Mouse (Mus musculus) MEL (cell line): Measurements from ENCODE around the gene Fam222b. TPM values are rescaled to one million over a fixed set of nuclear protein-coding genes. Genes with fewer than 3 reads are reported as not detected.
A peak's percentile ranks its signal among the peaks of the same experiment; 100 is the strongest.

Source experiments
- DNase-seq: peaks from one replicate; pipeline ENCODE4 v3.0.0; 2011; ENCODE audit warnings: low read depth, low spot score
- H3K27ac ChIP-seq: 2 replicates; pipeline ENCODE4 v1.5.1; 2012; ENCODE audit warnings: low read depth, mild to moderate bottlenecking, control low read depth, low read length, moderate library complexity; ENCODE audit not compliant: control insufficient read depth
- H3K27me3 ChIP-seq, 2 experiments: fragments of 150-350 bp in 1 of 2; sonication (generic) in 1 of 2; 2 replicates each; pipeline ENCODE4 v1.6.1; 2012; ENCODE audit warnings: low read length in 2 of 2, mild to moderate bottlenecking in 2 of 2, improper control_type of control experiment in 1 of 2, moderate library complexity in 1 of 2; ENCODE audit not compliant: insufficient read depth in 2 of 2, control insufficient read depth in 1 of 2
- H3K36me3 ChIP-seq, 2 experiments: 2 replicates each; pipeline ENCODE4 v1.6.1; 2012 to 2014; ENCODE audit warnings: low read length in 2 of 2, improper control_type of control experiment in 1 of 2, inconsistent platforms in 1 of 2, mild to moderate bottlenecking in 1 of 2; ENCODE audit not compliant: insufficient read depth in 2 of 2, control insufficient read depth in 1 of 2
- H3K4me1 ChIP-seq, 2 experiments: fragments of 150-350 bp in 1 of 2; sonication (generic) in 1 of 2; 2 replicates each; pipeline ENCODE4 v1.6.1; 2012; ENCODE audit warnings: low read length in 2 of 2, improper control_type of control experiment in 1 of 2, mild to moderate bottlenecking in 1 of 2; ENCODE audit not compliant: insufficient read depth in 2 of 2, control insufficient read depth in 1 of 2
- H3K4me3 ChIP-seq, 2 experiments: fragments of 150-350 bp in 1 of 2; sonication (generic) in 1 of 2; 2 replicates each; pipeline ENCODE4 v1.5.1; 2012; ENCODE audit warnings: low read depth in 2 of 2, low read length in 2 of 2, mild to moderate bottlenecking in 2 of 2, moderate library complexity in 2 of 2, control low read depth in 1 of 2, improper control_type of control experiment in 1 of 2; ENCODE audit not compliant: control insufficient read depth in 1 of 2, insufficient read depth in 1 of 2
- H3K79me2 ChIP-seq: 2 replicates; pipeline ENCODE4 v1.6.1; 2012; ENCODE audit warnings: mild to moderate bottlenecking, low read length, moderate library complexity; ENCODE audit not compliant: control insufficient read depth, poor library complexity, insufficient read depth
- H3K9ac ChIP-seq: 2 replicates; pipeline ENCODE4 v1.6.1; 2012; ENCODE audit warnings: low read depth, mild to moderate bottlenecking, control low read depth, low read length, moderate library complexity; ENCODE audit not compliant: control insufficient read depth, poor library complexity, severe bottlenecking
- H3K9me3 ChIP-seq: fragments of 150-350 bp; sonication (generic); replicated peaks from 2 replicates; pipeline ENCODE4 v1.6.1; 2012; ENCODE audit warnings: mild to moderate bottlenecking, low read length, improper control_type of control experiment, moderate library complexity; ENCODE audit not compliant: insufficient read depth
- BHLHE40 ChIP-seq: IDR thresholded peaks from 2 replicates; pipeline ENCODE4 v1.6.1; 2012; ENCODE audit warnings: low read depth, mild to moderate bottlenecking, inconsistent platforms, low read length, improper control_type of control experiment, borderline replicate concordance
- CHD1 ChIP-seq: IDR thresholded peaks from 2 replicates; pipeline ENCODE4 v1.6.1; 2012; ENCODE audit warnings: low read depth, mild to moderate bottlenecking, inconsistent platforms, low read length, improper control_type of control experiment
- CHD2 ChIP-seq: IDR thresholded peaks from 2 replicates; pipeline ENCODE4 v1.6.1; 2011; ENCODE audit warnings: low read length, improper control_type of control experiment
- CTCF ChIP-seq, 3 experiments: IDR thresholded peaks in 2 of 3; conservative IDR thresholded peaks in 1 of 3; 2 replicates each; pipeline ENCODE4 v1.5.1; 2011 to 2012; ENCODE audit warnings: low read length in 3 of 3, low read depth in 2 of 3, mild to moderate bottlenecking in 2 of 3, improper control_type of control experiment in 1 of 3, inconsistent platforms in 1 of 3, mixed read lengths in 1 of 3, moderate library complexity in 1 of 3; ENCODE audit not compliant: control insufficient read depth in 1 of 3, insufficient read depth in 1 of 3, poor library complexity in 1 of 3, severe bottlenecking in 1 of 3
- ELF1 ChIP-seq: IDR thresholded peaks from 2 replicates; pipeline ENCODE4 v1.6.1; 2014; ENCODE audit warnings: low read depth, mild to moderate bottlenecking, inconsistent platforms, low read length, improper control_type of control experiment, moderate library complexity
- EP300 ChIP-seq, 2 experiments: IDR thresholded peaks; 2 replicates each; pipeline ENCODE4 v1.6.1; 2011; ENCODE audit warnings: improper control_type of control experiment in 2 of 2, low read length in 2 of 2, low read depth in 1 of 2, mild to moderate bottlenecking in 1 of 2
- ETS1 ChIP-seq: IDR thresholded peaks from 2 replicates; pipeline ENCODE4 v1.6.1; 2012; ENCODE audit warnings: low read depth, mild to moderate bottlenecking, inconsistent platforms, low read length, improper control_type of control experiment, moderate library complexity
- HCFC1 ChIP-seq: IDR thresholded peaks from 2 replicates; pipeline ENCODE4 v1.6.1; 2012; ENCODE audit warnings: low read depth, mild to moderate bottlenecking, inconsistent platforms, low read length, improper control_type of control experiment, moderate library complexity
- JUND ChIP-seq: IDR thresholded peaks from 2 replicates; pipeline ENCODE4 v1.6.1; 2011; ENCODE audit warnings: low read depth, mild to moderate bottlenecking, improper control_type of control experiment, low read length
- MAX ChIP-seq: IDR thresholded peaks from 2 replicates; pipeline ENCODE4 v1.6.1; 2011; ENCODE audit warnings: low read length, improper control_type of control experiment
- NELFE ChIP-seq: IDR thresholded peaks from 2 replicates; pipeline ENCODE4 v1.6.1; 2011; ENCODE audit warnings: low read depth, low read length, improper control_type of control experiment
- POLR2A ChIP-seq, 2 experiments: IDR thresholded peaks; 2 replicates each; pipeline ENCODE4 v1.6.1; 2011 to 2012; ENCODE audit warnings: low read length in 2 of 2, mild to moderate bottlenecking in 2 of 2, control low read depth in 1 of 2, improper control_type of control experiment in 1 of 2, low read depth in 1 of 2, moderate library complexity in 1 of 2; ENCODE audit not compliant: control insufficient read depth in 1 of 2, insufficient read depth in 1 of 2, poor library complexity in 1 of 2
- POLR2AphosphoS2 ChIP-seq: IDR thresholded peaks from 2 replicates; pipeline ENCODE4 v1.6.1; 2011; ENCODE audit warnings: low read length, improper control_type of control experiment
- RAD21 ChIP-seq: IDR thresholded peaks from 2 replicates; pipeline ENCODE4 v1.6.1; 2011; ENCODE audit warnings: mild to moderate bottlenecking, low read depth, low read length, improper control_type of control experiment
- RCOR1 ChIP-seq: IDR thresholded peaks from 2 replicates; pipeline ENCODE4 v1.6.1; 2012; ENCODE audit warnings: low read depth, mild to moderate bottlenecking, inconsistent platforms, low read length, improper control_type of control experiment
- SIN3A ChIP-seq: IDR thresholded peaks from 2 replicates; pipeline ENCODE4 v1.6.1; 2012; ENCODE audit warnings: low read length, improper control_type of control experiment, inconsistent platforms
- SMC3 ChIP-seq: IDR thresholded peaks from 2 replicates; pipeline ENCODE4 v1.6.1; 2011; ENCODE audit warnings: low read depth, low read length, improper control_type of control experiment
- TAL1 ChIP-seq: IDR thresholded peaks from 2 replicates; pipeline ENCODE4 v1.6.1; 2012; ENCODE audit warnings: mild to moderate bottlenecking, inconsistent platforms, low read length, moderate library complexity, mixed read lengths
- UBTF ChIP-seq: IDR thresholded peaks from 2 replicates; pipeline ENCODE4 v1.6.1; 2012; ENCODE audit warnings: low read depth, mild to moderate bottlenecking, inconsistent platforms, low read length, improper control_type of control experiment, moderate library complexity, borderline replicate concordance; ENCODE audit not compliant: insufficient read depth
- USF1 ChIP-seq: IDR thresholded peaks from 2 replicates; pipeline ENCODE4 v1.6.1; 2014; ENCODE audit warnings: low read depth, mild to moderate bottlenecking, inconsistent platforms, low read length, improper control_type of control experiment, moderate library complexity
- ZKSCAN1 ChIP-seq: IDR thresholded peaks from 2 replicates; pipeline ENCODE4 v1.6.1; 2012; ENCODE audit warnings: low read depth, mild to moderate bottlenecking, inconsistent platforms, low read length, improper control_type of control experiment, moderate library complexity
- ZMIZ1 ChIP-seq: IDR thresholded peaks from 2 replicates; pipeline ENCODE4 v1.6.1; 2012; ENCODE audit warnings: low read depth, mild to moderate bottlenecking, inconsistent platforms, low read length, improper control_type of control experiment, moderate library complexity
- ZNF384 ChIP-seq: IDR thresholded peaks from 2 replicates; pipeline ENCODE4 v1.6.1; 2012; ENCODE audit warnings: low read depth, mild to moderate bottlenecking, inconsistent platforms, low read length, improper control_type of control experiment
- polyA plus RNA-seq, 2 experiments: library from polyadenylated mRNA; stranded (reverse) in 1 of 2; unstranded in 1 of 2; fragments of >175 nt in 1 of 2; fragments of >200 nt in 1 of 2; gene quantifications; 2 replicates each; pipeline versions ENCODE4 v1.2.1 to v1.2.4; 2012; ENCODE audit warnings: low replicate concordance in 2 of 2, low read depth in 1 of 2; ENCODE audit not compliant: insufficient read length in 2 of 2, insufficient read depth in 1 of 2, missing spikeins in 1 of 2
- total RNA-seq: library from RNA; depleted of rRNA; stranded (reverse); fragments of 300-350 nt; gene quantifications from 2 replicates; pipeline ENCODE4 v1.2.3, GENCODE M21; 2012

The Fam222b gene
- total and polyA plus RNA-seq, 3 experiments = 2.4 to 8.1 TPM; not detected in 1

- TF ChIP-seq CTCF (IDR thresholded peaks at IDR 0.05 in 2 of 3, conservative IDR thresholded peaks at IDR 0.05 in 1 of 3; ENCODE audit: control insufficient read depth in 1 of 3, insufficient read depth in 1 of 3, low read depth in 2 of 3, low read length in 3 of 3, poor library complexity in 1 of 3, severe bottlenecking in 1 of 3) = no peak
- no peak for TF ChIP-seq CHD1
- no peak for TF ChIP-seq POLR2A (IDR thresholded peaks at IDR 0.05; ENCODE audit: control insufficient read depth in 1 of 2, insufficient read depth in 1 of 2, low read depth in 1 of 2, low read length in 2 of 2, poor library complexity in 1 of 2)
- TF ChIP-seq CHD2 = 0 out of 2 replicates have a peak, but pooled peaks have one; percentile 13
- peak; percentile 32; the same call in 1 of the 2 replicates for TF ChIP-seq BHLHE40
- TF ChIP-seq NELFE = no peak
- peak; percentile 52; the same call in 1 of the 2 replicates for TF ChIP-seq ELF1
- peak; percentile 74 for TF ChIP-seq MAX
- TF ChIP-seq HCFC1 = peak; percentile 52; the same call in 1 of the 2 replicates
- peak; percentile 40; the same call in 1 of the 2 replicates for TF ChIP-seq RCOR1
- peak; percentile 61 for TF ChIP-seq SIN3A
- no peak for TF ChIP-seq POLR2AphosphoS2
- TF ChIP-seq TAL1 = no peak
- TF ChIP-seq, all 39 proteins: peak for 16
Observed at GRCm38 (mm10) chr11:78140665-78141064, 46.2 kb downstream of the Fam222b start (continued).

GRCm38 (mm10) chr11:78143520-78143919 lies 49.1 kb downstream of the Fam222b start:
- Histone ChIP-seq H3K36me3 (peaks cover 1 to 17% of the 10 kb centered on the region in 2 experiments), H3K27me3 (no peaks in the 10 kb centered on the region), H3K27ac (no peak overlapping the region), H3K4me1 (peaks cover 13 to 14% of the 10 kb centered on the region in 2 experiments), H3K79me2 (no peaks in the 10 kb centered on the region; the same call in 1 of the 2 replicates), H3K9me3 (no peaks in the 10 kb centered on the region), H3K9ac (no peak overlapping the region), H3K4me3 (no peak overlapping the region)
- DNase-seq = no peak
- TF ChIP-seq ZKSCAN1 (no peak), RCOR1 (no peak), JUND (no peak), UBTF (no peak)

- H3K9me3 ChIP-seq = no peaks in the 10 kb centered on the region
- peaks cover under 1 to 5% of the 10 kb centered on the region in 2 experiments for H3K4me1 ChIP-seq
- DNase-seq = no peak
- H3K27me3 ChIP-seq = no peaks in the 10 kb centered on the region
- no peaks in the 10 kb centered on the region; the same call in 1 of the 2 replicates for H3K79me2 ChIP-seq
- peaks cover 1 to 2% of the 10 kb centered on the region in 2 experiments for H3K36me3 ChIP-seq
- no peak overlapping the region for H3K4me3 ChIP-seq
- H3K27ac ChIP-seq = no peak overlapping the region
- no peak overlapping the region for H3K9ac ChIP-seq
- TF ChIP-seq ETS1 (no peak), CTCF (IDR thresholded peaks at IDR 0.05 in 2 of 3, conservative IDR thresholded peaks at IDR 0.05 in 1 of 3; ENCODE audit: control insufficient read depth in 1 of 3, insufficient read depth in 1 of 3, low read depth in 2 of 3, low read length in 3 of 3, poor library complexity in 1 of 3, severe bottlenecking in 1 of 3) (peak in 2 of 3 experiments; percentile 32 to 41; a peak in 5 of 6 replicates), BHLHE40 (no peak), EP300 (IDR thresholded peaks at IDR 0.05; ENCODE audit: low read depth in 1 of 2, low read length in 2 of 2) (no peak), USF1 (no peak), SMC3 (peak; percentile 19; the same call in 1 of the 2 replicates), ZMIZ1 (no peak), RAD21 (no peak; the same call in 1 of the 2 replicates), MAX (no peak), CHD1 (no peak), ZNF384 (no peak), NELFE (no peak)
Observed at GRCm38 (mm10) chr11:78146168-78146567, 51.7 kb downstream of the Fam222b start.
